Mouse (Mus musculus): ENCODE measurements around the gene Med12l. TPM values are rescaled to one million over a fixed set of nuclear protein-coding genes. Genes with fewer than 3 reads are reported as not detected.

Med12l gene
- polyA plus RNA-seq, 1 experiment from 2014 or later, result 4.7 TPM

DNA sequence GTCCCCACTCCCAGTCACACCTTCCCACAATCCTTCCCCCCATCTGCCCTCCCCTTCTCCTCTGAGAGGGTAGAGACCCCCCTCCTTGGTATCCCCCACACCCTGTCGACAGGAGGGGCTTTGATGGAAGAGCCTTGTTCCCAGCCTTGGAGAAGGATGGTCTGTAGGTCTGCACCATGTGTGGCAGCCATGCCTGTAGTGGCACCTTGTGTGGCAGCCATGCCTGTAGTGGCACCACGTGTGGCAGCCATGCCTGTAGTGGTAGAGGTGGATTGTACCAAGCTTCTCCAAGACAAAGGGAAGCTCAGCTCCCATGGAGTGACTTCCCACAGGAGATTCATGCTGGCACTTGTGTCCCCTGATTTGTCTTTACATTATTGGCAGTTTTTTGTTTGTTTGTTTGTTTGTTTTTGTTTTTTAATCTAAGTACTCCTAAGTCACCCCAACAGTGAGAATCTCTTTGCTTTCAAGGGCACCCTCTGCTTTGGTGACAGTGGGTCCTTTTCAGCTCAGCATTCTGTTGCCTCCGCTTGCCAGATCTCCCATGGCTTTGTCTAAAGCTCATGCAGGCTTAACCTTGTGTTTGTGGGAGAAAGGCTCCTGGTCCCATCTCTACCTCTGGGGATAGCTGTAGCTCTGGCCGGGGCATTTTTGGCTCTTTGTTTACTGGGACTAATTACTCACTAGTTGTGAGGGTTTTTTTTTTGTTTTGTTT is 10.2 kb downstream of the Med12l start:
- Histone ChIP-seq H3K4me2 (replicated peaks; ENCODE audit: low read depth, low read length) (no peak overlapping the region), H3K4me1 (replicated peaks; ENCODE audit: control insufficient read depth, insufficient read depth, low read length) (no peaks in the 10 kb centered on the region), H3K9ac (ENCODE audit: low read depth, low read length) (no peak overlapping the region), H3K36me3 (ENCODE audit: control insufficient read depth, insufficient read depth, low read length) (no peaks in the 10 kb centered on the region), H3K4me3 (ENCODE audit: low read depth, low read length) (no peak overlapping the region), H3K9me3 (ENCODE audit: control insufficient read depth, low read length) (no peaks in the 10 kb centered on the region), H3K27ac (ENCODE audit: low read depth, low read length) (no peak overlapping the region), H3K27me3 (ENCODE audit: control insufficient read depth, insufficient read depth, low read length) (no peaks in the 10 kb centered on the region)
- ATAC-seq (ENCODE audit: low FRiP score) (no peak), DNase-seq (ENCODE audit: low spot score) (no peak)
- whole genome bisulfite sequencing, result 63% methylated on average over 4 of the region's 4 CpGs

DNA sequence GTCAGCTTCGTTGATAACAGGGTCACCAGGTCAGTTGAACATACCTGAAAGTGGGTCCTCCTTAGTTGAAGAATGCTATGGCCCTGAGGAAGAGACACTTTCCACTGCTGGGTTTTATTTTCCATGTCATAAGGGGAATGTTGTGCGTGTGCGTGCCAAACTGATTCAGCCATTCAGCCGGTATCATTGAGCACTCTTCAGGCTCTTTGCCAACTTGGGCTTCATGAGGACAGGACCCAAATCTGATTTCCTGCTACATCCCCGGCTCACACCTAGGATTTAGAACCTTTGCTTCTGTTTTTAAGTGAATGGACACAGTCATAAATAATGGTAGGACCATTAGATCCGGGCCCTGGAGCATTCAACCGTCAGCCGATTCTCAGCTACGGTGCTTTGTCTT is 10.9 kb downstream of the Med12l start:
- ATAC-seq (ENCODE audit: low FRiP score) (no peak), DNase-seq (ENCODE audit: low spot score) (no peak)
- Histone ChIP-seq H3K27me3 (ENCODE audit: control insufficient read depth, insufficient read depth, low read length) (no peaks in the 10 kb centered on the region), H3K9ac (ENCODE audit: low read depth, low read length) (no peak overlapping the region), H3K4me2 (replicated peaks; ENCODE audit: low read depth, low read length) (no peak overlapping the region), H3K9me3 (ENCODE audit: control insufficient read depth, low read length) (no peaks in the 10 kb centered on the region), H3K4me3 (ENCODE audit: low read depth, low read length) (no peak overlapping the region), H3K27ac (ENCODE audit: low read depth, low read length) (no peak overlapping the region), H3K36me3 (ENCODE audit: control insufficient read depth, insufficient read depth, low read length) (no peaks in the 10 kb centered on the region), H3K4me1 (replicated peaks; ENCODE audit: control insufficient read depth, insufficient read depth, low read length) (no peaks in the 10 kb centered on the region)
- WGBS, result 91% methylated on average over 9 of the region's 9 CpGs

DNA sequence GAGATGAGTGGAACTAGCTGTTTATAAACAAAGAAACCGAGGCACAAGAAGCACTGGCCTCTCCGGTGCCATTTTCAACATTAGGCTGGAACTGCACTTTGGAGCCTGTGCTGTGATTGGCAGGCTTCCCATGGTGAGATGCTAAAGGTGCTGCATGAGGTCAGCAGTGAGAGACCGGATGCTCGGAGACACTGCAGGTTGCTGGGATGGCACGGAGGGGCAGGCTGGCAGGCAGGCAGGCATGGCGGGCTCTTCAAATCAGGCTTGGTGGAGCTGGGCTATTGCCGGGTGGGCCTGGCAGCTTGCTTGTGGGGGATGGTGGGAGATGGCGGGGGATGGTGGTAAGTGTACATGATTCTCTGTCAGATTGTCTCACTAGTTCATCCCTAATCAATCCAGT is 15.6 kb downstream of the Med12l start:
- no peak overlapping the region for H3K9ac ChIP-seq (ENCODE audit: low read depth, low read length)
- no peaks in the 10 kb centered on the region for H3K36me3 ChIP-seq (ENCODE audit: control insufficient read depth, insufficient read depth, low read length)
- H3K27ac ChIP-seq (ENCODE audit: low read depth, low read length), result no peak overlapping the region
- no peak for DNase-seq (ENCODE audit: low spot score)
- ATAC-seq (ENCODE audit: low FRiP score), result peak; percentile 33; the same call in 1 of the 2 replicates
- no peaks in the 10 kb centered on the region for H3K4me1 ChIP-seq (replicated peaks; ENCODE audit: control insufficient read depth, insufficient read depth, low read length)
- no peaks in the 10 kb centered on the region for H3K9me3 ChIP-seq (ENCODE audit: control insufficient read depth, low read length)
- no peak overlapping the region for H3K4me3 ChIP-seq (ENCODE audit: low read depth, low read length)
- no peaks in the 10 kb centered on the region for H3K27me3 ChIP-seq (ENCODE audit: control insufficient read depth, insufficient read depth, low read length)
- no peak overlapping the region for H3K4me2 ChIP-seq (replicated peaks; ENCODE audit: low read depth, low read length)
- 57% methylated on average over 8 of the region's 8 CpGs for WGBS

GRCm38 (mm10) chr3:59022251-59022650 is 16.6 kb downstream of the Med12l start:
- no peaks in the 10 kb centered on the region for H3K27me3 ChIP-seq (ENCODE audit: control insufficient read depth, insufficient read depth, low read length)
- no peak overlapping the region for H3K9ac ChIP-seq (ENCODE audit: low read depth, low read length)
- DNase-seq (ENCODE audit: low spot score) (no peak), ATAC-seq (ENCODE audit: low FRiP score) (no peak)
- H3K36me3 ChIP-seq (ENCODE audit: control insufficient read depth, insufficient read depth, low read length), result no peaks in the 10 kb centered on the region
- WGBS, result 75% methylated on average over 2 of the region's 2 CpGs
- H3K4me1 ChIP-seq (replicated peaks; ENCODE audit: control insufficient read depth, insufficient read depth, low read length), result no peaks in the 10 kb centered on the region
- H3K27ac ChIP-seq (ENCODE audit: low read depth, low read length), result no peak overlapping the region
- H3K9me3 ChIP-seq (ENCODE audit: control insufficient read depth, low read length), result no peaks in the 10 kb centered on the region
- H3K4me3 ChIP-seq (ENCODE audit: low read depth, low read length), result no peak overlapping the region
- no peak overlapping the region for H3K4me2 ChIP-seq (replicated peaks; ENCODE audit: low read depth, low read length)

DNA sequence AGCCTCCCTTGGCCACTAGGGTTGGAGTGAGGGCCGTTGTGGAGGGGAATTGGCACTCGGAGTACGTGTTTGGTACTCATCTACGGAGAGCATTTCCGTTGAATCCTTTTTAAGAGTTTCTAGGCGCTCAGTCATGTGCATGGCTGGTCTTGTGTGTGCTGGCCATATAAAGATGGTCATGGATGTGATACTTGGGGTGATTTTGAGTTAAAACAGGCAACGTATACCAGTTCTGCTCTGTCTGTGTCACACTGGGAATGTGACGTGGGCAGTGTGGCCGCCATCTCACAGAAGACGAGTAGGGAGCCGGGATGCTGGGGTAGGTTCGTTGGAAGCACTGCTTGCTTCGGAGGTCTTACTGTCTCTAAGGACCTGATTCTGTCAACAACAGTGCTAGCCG is 17.3 kb downstream of the Med12l start:
- Histone ChIP-seq H3K36me3 (ENCODE audit: control insufficient read depth, insufficient read depth, low read length) (no peaks in the 10 kb centered on the region), H3K4me2 (replicated peaks; ENCODE audit: low read depth, low read length) (no peak overlapping the region), H3K9me3 (ENCODE audit: control insufficient read depth, low read length) (no peaks in the 10 kb centered on the region), H3K27me3 (ENCODE audit: control insufficient read depth, insufficient read depth, low read length) (no peaks in the 10 kb centered on the region), H3K27ac (ENCODE audit: low read depth, low read length) (no peak overlapping the region), H3K4me1 (replicated peaks; ENCODE audit: control insufficient read depth, insufficient read depth, low read length) (no peaks in the 10 kb centered on the region), H3K9ac (ENCODE audit: low read depth, low read length) (no peak overlapping the region), H3K4me3 (ENCODE audit: low read depth, low read length) (no peak overlapping the region)
- WGBS, result 94% methylated on average over 14 of the region's 14 CpGs
- no peak for ATAC-seq (ENCODE audit: low FRiP score)
- no peak for DNase-seq (ENCODE audit: low spot score)

GRCm38 (mm10) chr3:59024531-59025192 is 19.0 kb downstream of the Med12l start:
- no peak overlapping the region for H3K4me3 ChIP-seq (ENCODE audit: low read depth, low read length)
- no peak overlapping the region for H3K4me2 ChIP-seq (replicated peaks; ENCODE audit: low read depth, low read length)
- H3K36me3 ChIP-seq (ENCODE audit: control insufficient read depth, insufficient read depth, low read length), result no peaks in the 10 kb centered on the region
- DNase-seq (ENCODE audit: low spot score), result no peak
- H3K9me3 ChIP-seq (ENCODE audit: control insufficient read depth, low read length), result no peaks in the 10 kb centered on the region
- no peaks in the 10 kb centered on the region for H3K4me1 ChIP-seq (replicated peaks; ENCODE audit: control insufficient read depth, insufficient read depth, low read length)
- no peak for ATAC-seq (ENCODE audit: low FRiP score)
- no peaks in the 10 kb centered on the region for H3K27me3 ChIP-seq (ENCODE audit: control insufficient read depth, insufficient read depth, low read length)
- H3K27ac ChIP-seq (ENCODE audit: low read depth, low read length), result no peak overlapping the region
- WGBS, result 73% methylated on average over 14 of the region's 14 CpGs
- H3K9ac ChIP-seq (ENCODE audit: low read depth, low read length), result no peak overlapping the region

DNA sequence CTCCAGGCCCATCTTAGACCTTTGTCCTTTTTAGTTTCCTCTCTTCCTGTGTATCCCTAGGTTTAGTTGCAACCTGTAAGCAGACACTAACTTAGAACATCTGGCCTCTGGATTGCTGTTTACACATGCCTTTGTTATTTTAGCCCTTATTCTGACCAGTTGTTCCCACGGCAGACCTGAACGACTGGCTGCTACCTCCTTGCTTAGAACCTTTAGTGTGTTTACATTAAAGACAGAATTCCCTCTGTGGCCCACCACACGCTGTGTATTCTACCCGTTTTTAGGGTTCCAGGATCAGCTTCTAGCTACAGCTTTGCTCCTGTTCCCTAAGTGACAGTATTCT is 19.5 kb downstream of the Med12l start:
- Histone ChIP-seq H3K27me3 (ENCODE audit: control insufficient read depth, insufficient read depth, low read length) (no peaks in the 10 kb centered on the region), H3K4me2 (replicated peaks; ENCODE audit: low read depth, low read length) (no peak overlapping the region), H3K9ac (ENCODE audit: low read depth, low read length) (no peak overlapping the region), H3K9me3 (ENCODE audit: control insufficient read depth, low read length) (no peaks in the 10 kb centered on the region), H3K27ac (ENCODE audit: low read depth, low read length) (no peak overlapping the region), H3K36me3 (ENCODE audit: control insufficient read depth, insufficient read depth, low read length) (no peaks in the 10 kb centered on the region), H3K4me1 (replicated peaks; ENCODE audit: control insufficient read depth, insufficient read depth, low read length) (no peaks in the 10 kb centered on the region), H3K4me3 (ENCODE audit: low read depth, low read length) (no peak overlapping the region)
- DNase-seq (ENCODE audit: low spot score), result no peak
- 59% methylated on average over 4 of the region's 4 CpGs for WGBS
- ATAC-seq (ENCODE audit: low FRiP score), result no peak

GRCm38 (mm10) chr3:59028696-59029095 is 23.1 kb downstream of the Med12l start:
- H3K9ac ChIP-seq (ENCODE audit: low read depth, low read length), result no peak overlapping the region
- no peak for DNase-seq (ENCODE audit: low spot score)
- no peak for ATAC-seq (ENCODE audit: low FRiP score)
- H3K4me3 ChIP-seq (ENCODE audit: low read depth, low read length), result no peak overlapping the region
- no peaks in the 10 kb centered on the region for H3K4me1 ChIP-seq (replicated peaks; ENCODE audit: control insufficient read depth, insufficient read depth, low read length)
- no peaks in the 10 kb centered on the region for H3K9me3 ChIP-seq (ENCODE audit: control insufficient read depth, low read length)
- no peaks in the 10 kb centered on the region for H3K36me3 ChIP-seq (ENCODE audit: control insufficient read depth, insufficient read depth, low read length)
- H3K4me2 ChIP-seq (replicated peaks; ENCODE audit: low read depth, low read length), result no peak overlapping the region
- WGBS, result 90% methylated on average over 6 of the region's 6 CpGs
- no peak overlapping the region for H3K27ac ChIP-seq (ENCODE audit: low read depth, low read length)
- no peaks in the 10 kb centered on the region for H3K27me3 ChIP-seq (ENCODE audit: control insufficient read depth, insufficient read depth, low read length)

DNA sequence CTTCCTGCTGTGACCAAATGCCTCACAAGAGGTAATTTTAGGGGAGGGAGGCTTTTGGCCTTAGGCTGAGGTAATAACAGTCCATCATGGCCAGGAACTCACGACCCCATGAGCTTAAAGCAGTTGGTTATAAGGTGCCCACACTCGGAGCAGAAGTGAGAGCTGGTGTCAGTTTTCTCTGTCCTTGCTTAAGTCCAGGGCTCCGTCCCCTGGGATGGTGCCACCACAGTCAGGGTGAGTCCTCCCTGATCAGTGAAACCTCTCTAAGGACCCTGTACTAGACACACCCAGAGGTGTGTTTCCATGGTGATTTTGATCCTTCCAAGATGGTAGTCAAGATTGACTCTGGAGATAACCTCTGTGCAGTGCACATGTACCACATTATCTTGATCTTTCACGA is 25.4 kb downstream of the Med12l start:
- H3K9me3 ChIP-seq (ENCODE audit: control insufficient read depth, low read length), result no peaks in the 10 kb centered on the region
- no peak overlapping the region for H3K4me2 ChIP-seq (replicated peaks; ENCODE audit: low read depth, low read length)
- ATAC-seq (ENCODE audit: low FRiP score), result no peak
- no peak overlapping the region for H3K4me3 ChIP-seq (ENCODE audit: low read depth, low read length)
- no peaks in the 10 kb centered on the region for H3K36me3 ChIP-seq (ENCODE audit: control insufficient read depth, insufficient read depth, low read length)
- 74% methylated on average over 4 of the region's 4 CpGs for WGBS
- H3K9ac ChIP-seq (ENCODE audit: low read depth, low read length), result no peak overlapping the region
- no peak for DNase-seq (ENCODE audit: low spot score)
- no peaks in the 10 kb centered on the region for H3K27me3 ChIP-seq (ENCODE audit: control insufficient read depth, insufficient read depth, low read length)
- H3K27ac ChIP-seq (ENCODE audit: low read depth, low read length), result no peak overlapping the region
- H3K4me1 ChIP-seq (replicated peaks; ENCODE audit: control insufficient read depth, insufficient read depth, low read length), result no peaks in the 10 kb centered on the region
